Mouse (Mus musculus) hindbrain, postnatal 0 days (tissue): ENCODE data around the gene Glipr1l2. TPM values are rescaled to one million over a fixed set of nuclear protein-coding genes. Genes with fewer than 3 reads are reported as not detected.
A peak's percentile ranks its signal among the peaks of the same experiment; 100 is the strongest.
"Not testable (repeated sequence)": the region's sequence is repeated elsewhere in the genome, so short reads cannot be mapped to it uniquely, and the experiment has no call there.

ENCODE experiments used
- ATAC-seq: fragments of 200-750 bp; cut with Nextera tagmentation; 2 replicates; pipeline ENCODE4 v1.8.0; 2017; ENCODE audit warnings: mild to moderate bottlenecking, moderate TSS enrichment, moderate library complexity
- DNase-seq: peaks from one replicate; pipeline ENCODE4 v3.0.0-alpha.2; 2015; ENCODE audit warnings: low spot score
- H3K27ac ChIP-seq: fragments of 300-500 bp; sonication (generic); 2 replicates; pipeline ENCODE4 v1.5.1; 2014; ENCODE audit warnings: mild to moderate bottlenecking
- H3K27me3 ChIP-seq: fragments of 300-500 bp; sonication (generic); 2 replicates; pipeline ENCODE4 v1.6.1; 2014; ENCODE audit warnings: low read length, mixed read lengths; ENCODE audit not compliant: insufficient read depth
- H3K36me3 ChIP-seq: fragments of 300-500 bp; sonication (generic); 2 replicates; pipeline ENCODE4 v1.6.1; 2014; ENCODE audit warnings: low read length, mixed read lengths; ENCODE audit not compliant: insufficient read depth
- H3K4me1 ChIP-seq: fragments of 300-500 bp; sonication (generic); 2 replicates; pipeline ENCODE4 v1.6.1; 2014; ENCODE audit warnings: antibody characterized with exemption, low read length, mixed read lengths; ENCODE audit not compliant: insufficient read depth
- H3K4me2 ChIP-seq: fragments of 300-500 bp; sonication (generic); 2 replicates; pipeline ENCODE4 v1.6.1; 2014; ENCODE audit warnings: low read depth, mild to moderate bottlenecking, low read length, moderate library complexity, mixed read lengths
- H3K4me3 ChIP-seq: fragments of 300-500 bp; sonication (generic); 2 replicates; pipeline ENCODE4 v1.5.1; 2014; ENCODE audit warnings: low read length
- H3K9ac ChIP-seq: fragments of 300-500 bp; sonication (generic); replicated peaks from 2 replicates; pipeline ENCODE4 v1.6.1; 2014; ENCODE audit warnings: mild to moderate bottlenecking, low read length, moderate library complexity, mixed read lengths
- H3K9me3 ChIP-seq: fragments of 300-500 bp; sonication (generic); 2 replicates; pipeline ENCODE4 v1.6.1; 2016; ENCODE audit warnings: low read length, mixed read lengths
- CTCF ChIP-seq: IDR thresholded peaks from 2 replicates; pipeline ENCODE4 v1.5.1; 2016; ENCODE audit warnings: antibody characterized with exemption, control low read depth, low read depth
- WGBS: fragments of 180-500 bp; shearing (Covaris S2); extraction: QIAGEN DNeasy Blood & Tissue Kit; methylation state at CpG from one replicate; pipeline ENCODE4 v1.1.7; 2014; 5-methylcytosine and 5-hydroxymethylcytosine counted together
- polyA plus RNA-seq: library from polyadenylated mRNA; unstranded; fragments of >200 nt; fragmentation: Nextera tagmentation; extraction: Ambion mirVana; gene quantifications from 2 replicates; pipeline ENCODE4 v1.2.1, GENCODE M21; 2015
- total RNA-seq: library from RNA; depleted of rRNA; stranded (reverse); fragments of >200 nt; gene quantifications from 2 replicates; pipeline ENCODE4 v1.2.3, GENCODE M21; 2014; rRNA removed

Gene Glipr1l2
- total RNA-seq: not detected in 2 replicates
- polyA plus RNA-seq: not detected in 2 replicates

GRCm38 (mm10) chr10:112083157-112083556, at the start of gene Glipr1l2:
Glipr1l2 (plus strand) TSS chr10:112083354.
- Histone ChIP-seq H3K9me3 (no peaks in the 10 kb centered on the region), H3K27me3 (no peaks in the 10 kb centered on the region), H3K4me1 (no peaks in the 10 kb centered on the region), H3K27ac (no peak within 1 kb of the TSS), H3K36me3 (no peaks in the 10 kb centered on the region), H3K4me3 (no peak within 1 kb of the TSS), H3K9ac (no peak within 1 kb of the TSS), H3K4me2 (no peak within 1 kb of the TSS)
- WGBS: 94% methylated on average over 14 of the region's 14 CpGs
- DNase-seq (no peak), ATAC-seq (no peak)
- no peak for TF ChIP-seq CTCF

- not testable (repeated sequence) for H3K27me3 ChIP-seq, H3K4me2 ChIP-seq, H3K27ac ChIP-seq, H3K4me1 ChIP-seq, DNase-seq, ATAC-seq, H3K9me3 ChIP-seq, H3K9ac ChIP-seq, H3K4me3 ChIP-seq, H3K36me3 ChIP-seq
- 84% methylated on average over 9 of the region's 9 CpGs for WGBS
Observed at GRCm38 (mm10) chr10:112043523-112043922, 39.6 kb upstream of the Glipr1l2 start.

DNA sequence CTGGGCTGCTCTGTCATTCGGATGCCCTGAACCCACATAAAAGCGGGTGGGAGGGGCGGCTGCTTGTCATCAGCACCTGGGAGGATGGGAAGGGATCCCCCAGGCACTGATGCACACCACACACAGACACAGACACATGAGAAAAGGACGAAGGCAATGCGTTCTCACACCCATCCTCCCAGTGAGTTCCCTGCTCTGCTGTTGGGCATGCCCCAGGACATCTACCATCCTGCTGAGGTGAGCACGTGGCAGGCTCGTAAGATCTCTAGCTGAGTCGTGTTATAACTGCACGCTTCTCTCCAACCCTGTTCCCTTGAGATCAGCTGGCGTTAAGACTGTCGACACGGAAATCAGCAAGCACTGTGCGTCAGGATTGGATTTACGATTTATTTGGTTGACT, 38.9 kb upstream of the Glipr1l2 start:
- ATAC-seq: 0 out of 2 replicates have a peak, but pooled peaks have one; percentile 32
- not testable (repeated sequence) for H3K27me3 ChIP-seq, DNase-seq, H3K36me3 ChIP-seq, H3K9ac ChIP-seq, H3K9me3 ChIP-seq, H3K27ac ChIP-seq, H3K4me1 ChIP-seq, H3K4me3 ChIP-seq
- WGBS: 47% methylated on average over 14 of the region's 14 CpGs
- H3K4me2 ChIP-seq: peak overlapping the region; percentile 13; the same call in 1 of the 2 replicates

GRCm38 (mm10) chr10:112051220-112051619, 31.9 kb upstream of the Glipr1l2 start:
- H3K9me3 ChIP-seq: no peaks in the 10 kb centered on the region
- ATAC-seq: no peak
- no peaks in the 10 kb centered on the region for H3K27me3 ChIP-seq
- H3K4me1 ChIP-seq: no peaks in the 10 kb centered on the region
- H3K4me2 ChIP-seq: no peak overlapping the region
- no peak overlapping the region for H3K4me3 ChIP-seq
- no peak for DNase-seq
- no peak for TF ChIP-seq CTCF
- no peaks in the 10 kb centered on the region for H3K36me3 ChIP-seq
- H3K27ac ChIP-seq: no peak overlapping the region
- H3K9ac ChIP-seq: no peak overlapping the region

DNA sequence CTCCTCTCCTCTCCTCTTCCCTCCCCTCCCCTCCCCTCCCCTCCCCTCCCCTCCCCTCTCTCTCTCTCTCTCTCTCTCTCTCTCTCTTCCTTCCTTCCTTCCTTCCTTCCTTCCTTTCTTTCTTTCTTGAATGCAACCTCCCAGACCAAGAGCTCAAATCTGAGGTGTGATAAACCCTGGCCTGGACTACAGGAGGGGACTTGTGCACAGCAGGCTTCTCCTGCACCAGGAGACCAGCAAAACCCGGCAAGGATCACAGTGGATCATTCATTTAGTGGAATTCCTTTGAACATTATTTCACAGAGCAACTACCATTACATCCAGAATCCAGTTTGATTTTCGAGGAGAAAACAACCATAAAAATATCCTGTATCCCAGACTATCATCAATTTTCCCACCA, 31.2 kb upstream of the Glipr1l2 start:
- not testable (repeated sequence) for H3K4me1 ChIP-seq, H3K27ac ChIP-seq, H3K4me3 ChIP-seq, ATAC-seq, H3K36me3 ChIP-seq, H3K9ac ChIP-seq, H3K4me2 ChIP-seq, H3K9me3 ChIP-seq, H3K27me3 ChIP-seq
- peak; percentile 12 for DNase-seq
- WGBS: 74% methylated on average over 2 of the region's 2 CpGs

DNA sequence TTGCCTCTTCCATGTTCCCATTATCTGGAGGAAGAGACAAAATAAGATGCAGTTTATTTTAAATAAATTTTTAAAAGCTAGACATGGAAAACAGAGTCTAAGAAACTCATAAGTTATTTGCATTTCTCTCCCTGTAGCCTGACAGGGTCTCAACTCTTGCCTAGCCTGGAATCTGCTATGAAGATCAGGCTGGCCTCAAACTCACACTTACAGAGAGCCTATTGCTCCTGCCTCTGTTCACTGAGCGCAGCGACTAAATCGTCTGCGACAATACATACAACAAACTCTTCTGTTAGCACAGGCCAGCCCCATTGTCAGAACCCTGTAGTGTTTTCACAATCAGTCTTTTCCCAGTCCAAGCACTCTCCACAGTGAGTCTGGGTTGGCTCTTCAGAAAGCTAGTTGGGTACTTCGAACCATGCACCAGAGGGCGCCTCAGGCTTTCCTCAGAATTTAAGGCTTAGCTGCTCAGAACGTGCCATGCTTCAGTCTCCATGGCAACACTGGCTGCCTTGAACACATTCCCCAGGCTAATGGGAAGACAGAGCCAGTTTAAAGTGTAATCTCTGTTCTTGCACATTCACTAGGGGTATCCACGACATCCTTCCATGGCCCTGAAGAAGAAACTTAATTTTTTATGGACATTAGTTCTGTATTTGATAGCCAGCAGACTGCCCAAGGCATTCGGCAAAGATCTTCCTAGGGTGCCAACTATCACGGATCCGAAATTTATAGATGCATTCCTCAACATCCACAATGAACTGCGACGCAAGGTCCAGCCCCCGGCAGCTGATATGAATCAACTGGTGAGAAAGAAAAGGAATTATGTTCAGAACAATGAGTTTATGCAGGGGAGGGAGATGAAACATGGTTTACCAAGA, 23.2 kb upstream of the Glipr1l2 start, which contains the start of gene Glipr1l1:
Gene Glipr1l1 (plus strand): TSS at position 488 of the 881 bp plus-strand sequence.
- Histone ChIP-seq H3K36me3 (no peaks in the 10 kb centered on the region), H3K9ac (no peak within 1 kb of the TSS), H3K4me2 (peak within 1 kb of the TSS; percentile 34), H3K27me3 (no peaks in the 10 kb centered on the region), H3K9me3 (no peaks in the 10 kb centered on the region), H3K27ac (no peak within 1 kb of the TSS), H3K4me3 (no peak within 1 kb of the TSS), H3K4me1 (no peaks in the 10 kb centered on the region)
- DNase-seq (peak; percentile 93), ATAC-seq (peak; percentile 97)
- peak; percentile 78 for TF ChIP-seq CTCF
- WGBS: 24% methylated on average over 14 of the region's 14 CpGs

- 0 out of 2 replicates have a peak overlapping the region, but pooled peaks have one; percentile 34 for H3K4me2 ChIP-seq
Observed at GRCm38 (mm10) chr10:112060583-112060934, 22.6 kb upstream of the Glipr1l2 start.

More at GRCm38 (mm10) chr10:112060583-112060934, 22.6 kb upstream of the Glipr1l2 start:
- not testable (repeated sequence) for DNase-seq, H3K36me3 ChIP-seq, H3K27me3 ChIP-seq, H3K9me3 ChIP-seq, H3K4me1 ChIP-seq, H3K4me3 ChIP-seq, H3K9ac ChIP-seq, H3K27ac ChIP-seq
- WGBS: 61% methylated on average over 6 of the region's 6 CpGs
- ATAC-seq: peak; percentile 45; the same call in 1 of the 2 replicates
